Mouse (Mus musculus): ENCODE measurements around the gene 4930469K13Rik. TPM values are rescaled to one million over a fixed set of nuclear protein-coding genes. Genes with fewer than 3 reads are reported as not detected.
A peak's percentile ranks its signal among the peaks of the same experiment; 100 is the strongest.

The 4930469K13Rik gene
- polyA plus RNA-seq, 1 experiment from 2014 or later: not detected

DNA sequence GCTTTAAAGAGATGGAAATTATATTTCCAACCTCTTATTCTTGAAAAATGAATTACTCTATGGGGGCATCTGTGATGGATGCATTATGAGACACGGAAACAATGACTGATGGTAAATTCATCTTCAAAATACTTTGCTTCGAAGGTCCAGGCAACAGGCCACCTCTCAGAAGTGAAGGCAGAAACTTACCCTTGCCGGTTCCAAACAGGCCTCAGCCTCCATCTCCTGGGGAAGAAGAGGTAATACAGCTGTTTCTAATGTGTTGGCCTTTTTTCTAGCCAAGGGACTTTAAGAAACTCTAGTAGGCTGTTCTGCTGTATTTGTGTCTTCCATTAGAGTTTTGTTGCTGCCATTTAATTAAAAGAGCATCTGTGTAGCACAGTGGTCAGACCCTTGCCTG lies 11.3 kb downstream of the 4930469K13Rik start:
- Histone ChIP-seq H3K9ac (ENCODE audit: low read length) (no peak overlapping the region), H3K36me3 (ENCODE audit: control insufficient read depth, insufficient read depth) (no peaks in the 10 kb centered on the region), H3K27me3 (ENCODE audit: control insufficient read depth, insufficient read depth, low read length) (no peaks in the 10 kb centered on the region), H3K4me2 (ENCODE audit: low read depth, low read length) (no peak overlapping the region), H3K4me1 (ENCODE audit: control insufficient read depth, insufficient read depth, low read length) (0 out of 2 replicates have a peak, but pooled peaks cover 5% of the 10 kb centered on the region), H3K4me3 (ENCODE audit: low read length) (no peak overlapping the region), H3K9me3 (replicated peaks; ENCODE audit: control insufficient read depth, low read length) (no peaks in the 10 kb centered on the region), H3K27ac (ENCODE audit: low read length) (no peak overlapping the region)
- ATAC-seq (replicated peaks; ENCODE audit: extremely low read depth, insufficient read depth, low FRiP score): no peak
- WGBS: 53% methylated on average over 3 of the region's 3 CpGs

DNA sequence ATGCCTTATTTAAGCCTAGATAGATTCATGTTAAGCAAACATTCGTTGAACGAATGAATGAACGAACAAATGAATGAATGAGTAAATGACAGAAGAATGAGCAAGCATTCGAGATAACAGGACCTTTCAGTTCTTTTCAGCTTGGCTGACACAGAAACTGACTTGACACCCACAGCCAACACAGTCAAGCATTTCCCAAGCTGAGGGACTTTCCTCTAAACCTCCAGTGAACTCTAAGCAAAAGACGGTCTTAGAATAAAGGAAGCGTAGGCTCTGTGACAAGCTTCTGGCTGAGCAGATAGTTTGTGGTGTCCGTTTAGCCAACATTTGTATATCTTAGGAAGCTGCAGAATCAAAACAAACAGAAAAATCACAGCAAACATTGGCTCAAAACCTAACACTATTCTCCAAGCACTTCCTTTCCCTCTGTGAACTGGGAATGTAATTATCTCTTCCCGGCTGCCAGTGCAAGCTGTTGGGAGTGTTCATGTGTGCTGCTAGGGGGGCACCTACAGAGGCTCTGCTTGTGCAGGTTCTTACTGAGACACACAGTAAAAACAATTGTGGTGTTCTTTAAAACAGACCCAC lies 12.1 kb downstream of the 4930469K13Rik start:
- Histone ChIP-seq H3K4me3 (ENCODE audit: low read length) (no peak overlapping the region), H3K27me3 (ENCODE audit: control insufficient read depth, insufficient read depth, low read length) (no peaks in the 10 kb centered on the region), H3K9me3 (replicated peaks; ENCODE audit: control insufficient read depth, low read length) (no peaks in the 10 kb centered on the region), H3K27ac (ENCODE audit: low read length) (no peak overlapping the region), H3K9ac (ENCODE audit: low read length) (no peak overlapping the region), H3K36me3 (ENCODE audit: control insufficient read depth, insufficient read depth) (no peaks in the 10 kb centered on the region), H3K4me2 (ENCODE audit: low read depth, low read length) (no peak overlapping the region), H3K4me1 (ENCODE audit: control insufficient read depth, insufficient read depth, low read length) (0 out of 2 replicates have a peak, but pooled peaks cover 5% of the 10 kb centered on the region)
- WGBS: 60% methylated on average over 8 of the region's 8 CpGs
- no peak for ATAC-seq (replicated peaks; ENCODE audit: extremely low read depth, insufficient read depth, low FRiP score)

- Histone ChIP-seq H3K4me2 (ENCODE audit: low read depth, low read length) (no peak overlapping the region), H3K4me3 (ENCODE audit: low read length) (no peak overlapping the region), H3K36me3 (ENCODE audit: control insufficient read depth, insufficient read depth) (no peaks in the 10 kb centered on the region), H3K4me1 (ENCODE audit: control insufficient read depth, insufficient read depth, low read length) (0 out of 2 replicates have a peak, but pooled peaks cover 5% of the 10 kb centered on the region), H3K9ac (ENCODE audit: low read length) (no peak overlapping the region), H3K27ac (ENCODE audit: low read length) (no peak overlapping the region), H3K9me3 (replicated peaks; ENCODE audit: control insufficient read depth, low read length) (no peaks in the 10 kb centered on the region), H3K27me3 (ENCODE audit: control insufficient read depth, insufficient read depth, low read length) (no peaks in the 10 kb centered on the region)
- ATAC-seq (replicated peaks; ENCODE audit: extremely low read depth, insufficient read depth, low FRiP score): no peak
- 44% methylated on average over 2 of the region's 2 CpGs for WGBS
Measured at GRCm38 (mm10) chr11:34084639-34085038, 13.7 kb downstream of the 4930469K13Rik start.

- Histone ChIP-seq H3K27me3 (ENCODE audit: control insufficient read depth, insufficient read depth, low read length) (no peaks in the 10 kb centered on the region), H3K4me3 (ENCODE audit: low read length) (no peak overlapping the region), H3K4me1 (ENCODE audit: control insufficient read depth, insufficient read depth, low read length) (0 out of 2 replicates have a peak, but pooled peaks cover 5% of the 10 kb centered on the region), H3K4me2 (ENCODE audit: low read depth, low read length) (no peak overlapping the region), H3K9me3 (replicated peaks; ENCODE audit: control insufficient read depth, low read length) (no peaks in the 10 kb centered on the region), H3K36me3 (ENCODE audit: control insufficient read depth, insufficient read depth) (no peaks in the 10 kb centered on the region), H3K9ac (ENCODE audit: low read length) (no peak overlapping the region), H3K27ac (ENCODE audit: low read length) (no peak overlapping the region)
- no peak for ATAC-seq (replicated peaks; ENCODE audit: extremely low read depth, insufficient read depth, low FRiP score)
- WGBS: 31% methylated on average over 7 of the region's 7 CpGs
Measured at GRCm38 (mm10) chr11:34083795-34084194, 14.6 kb downstream of the 4930469K13Rik start.

GRCm38 (mm10) chr11:34079542-34080464 lies 18.6 kb downstream of the 4930469K13Rik start:
- no peak overlapping the region for H3K4me2 ChIP-seq (ENCODE audit: low read depth, low read length)
- H3K27ac ChIP-seq (ENCODE audit: low read length): no peak overlapping the region
- WGBS: 62% methylated on average over 6 of the region's 6 CpGs
- H3K9me3 ChIP-seq (replicated peaks; ENCODE audit: control insufficient read depth, low read length): no peaks in the 10 kb centered on the region
- H3K9ac ChIP-seq (ENCODE audit: low read length): no peak overlapping the region
- H3K4me1 ChIP-seq (ENCODE audit: control insufficient read depth, insufficient read depth, low read length): 0 out of 2 replicates have a peak, but pooled peaks cover 5% of the 10 kb centered on the region
- H3K27me3 ChIP-seq (ENCODE audit: control insufficient read depth, insufficient read depth, low read length): no peaks in the 10 kb centered on the region
- no peak overlapping the region for H3K4me3 ChIP-seq (ENCODE audit: low read length)
- H3K36me3 ChIP-seq (ENCODE audit: control insufficient read depth, insufficient read depth): no peaks in the 10 kb centered on the region
- ATAC-seq (replicated peaks; ENCODE audit: extremely low read depth, insufficient read depth, low FRiP score): no peak

GRCm38 (mm10) chr11:34078581-34078980 lies 19.8 kb downstream of the 4930469K13Rik start:
- H3K36me3 ChIP-seq (ENCODE audit: control insufficient read depth, insufficient read depth): no peaks in the 10 kb centered on the region
- no peaks in the 10 kb centered on the region for H3K9me3 ChIP-seq (replicated peaks; ENCODE audit: control insufficient read depth, low read length)
- peak overlapping the region; percentile 45; the same call in 1 of the 2 replicates for H3K27ac ChIP-seq (ENCODE audit: low read length)
- H3K4me3 ChIP-seq (ENCODE audit: low read length): no peak overlapping the region
- H3K27me3 ChIP-seq (ENCODE audit: control insufficient read depth, insufficient read depth, low read length): no peaks in the 10 kb centered on the region
- H3K9ac ChIP-seq (ENCODE audit: low read length): no peak overlapping the region
- peak; percentile 42; the same call in 1 of the 2 replicates for ATAC-seq (replicated peaks; ENCODE audit: extremely low read depth, insufficient read depth, low FRiP score)
- H3K4me1 ChIP-seq (ENCODE audit: control insufficient read depth, insufficient read depth, low read length): 0 out of 2 replicates have a peak, but pooled peaks cover under 1% of the 10 kb centered on the region
- WGBS: 76% methylated on average over 7 of the region's 7 CpGs
- no peak overlapping the region for H3K4me2 ChIP-seq (ENCODE audit: low read depth, low read length)

DNA sequence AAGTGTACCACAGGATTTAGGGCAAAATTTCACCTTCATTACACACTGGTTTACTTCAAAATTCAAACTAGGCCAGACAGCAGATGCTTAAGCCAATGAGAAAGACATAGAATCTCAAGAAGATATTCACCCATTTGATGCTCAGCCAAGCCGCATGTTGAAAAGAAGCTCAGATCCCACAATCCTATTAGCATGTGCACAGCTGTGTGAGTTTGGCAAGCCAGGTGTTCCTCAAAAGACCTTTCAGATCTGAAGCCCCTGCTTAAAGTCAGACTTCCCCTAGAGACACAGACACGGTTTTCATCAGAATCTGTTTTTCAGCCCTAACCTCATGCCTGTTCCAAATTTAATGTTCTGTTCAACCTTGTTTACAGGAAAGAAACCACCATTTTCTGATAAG lies 20.5 kb downstream of the 4930469K13Rik start:
- Histone ChIP-seq H3K9me3 (replicated peaks; ENCODE audit: control insufficient read depth, low read length) (no peaks in the 10 kb centered on the region), H3K4me3 (ENCODE audit: low read length) (no peak overlapping the region), H3K36me3 (ENCODE audit: control insufficient read depth, insufficient read depth) (no peaks in the 10 kb centered on the region), H3K27ac (ENCODE audit: low read length) (no peak overlapping the region; the same call in 1 of the 2 replicates), H3K27me3 (ENCODE audit: control insufficient read depth, insufficient read depth, low read length) (no peaks in the 10 kb centered on the region), H3K9ac (ENCODE audit: low read length) (no peak overlapping the region), H3K4me2 (ENCODE audit: low read depth, low read length) (no peak overlapping the region), H3K4me1 (ENCODE audit: control insufficient read depth, insufficient read depth, low read length) (no peaks in the 10 kb centered on the region)
- WGBS: 71% methylated on average over 2 of the region's 2 CpGs
- no peak; the same call in 1 of the 2 replicates for ATAC-seq (replicated peaks; ENCODE audit: extremely low read depth, insufficient read depth, low FRiP score)

DNA sequence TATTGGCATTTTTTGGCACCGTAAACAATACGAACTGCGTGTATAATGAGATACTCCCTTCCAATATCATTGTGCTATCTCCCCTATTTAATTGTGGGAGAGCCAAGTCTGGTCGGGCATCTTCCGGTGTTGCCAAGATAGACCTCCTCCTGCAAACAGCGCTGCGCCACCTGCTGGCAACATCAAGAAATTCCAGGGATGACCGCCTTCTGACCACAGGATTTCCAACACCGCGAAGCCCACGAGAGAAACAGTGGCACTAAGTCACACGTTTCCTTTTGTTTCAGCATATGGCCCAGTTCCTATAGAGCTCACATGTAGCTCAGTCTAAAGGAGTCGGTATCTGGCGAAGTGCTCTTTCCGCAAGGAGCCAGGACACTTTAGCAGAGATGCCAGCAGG lies 24.6 kb downstream of the 4930469K13Rik start:
- Histone ChIP-seq H3K9ac (ENCODE audit: low read length) (no peak overlapping the region), H3K36me3 (ENCODE audit: control insufficient read depth, insufficient read depth) (no peaks in the 10 kb centered on the region), H3K4me3 (ENCODE audit: low read length) (no peak overlapping the region), H3K4me2 (ENCODE audit: low read depth, low read length) (peak overlapping the region; percentile 40), H3K27me3 (ENCODE audit: control insufficient read depth, insufficient read depth, low read length) (no peaks in the 10 kb centered on the region), H3K9me3 (replicated peaks; ENCODE audit: control insufficient read depth, low read length) (no peaks in the 10 kb centered on the region), H3K4me1 (ENCODE audit: control insufficient read depth, insufficient read depth, low read length) (no peaks in the 10 kb centered on the region), H3K27ac (ENCODE audit: low read length) (no peak overlapping the region)
- ATAC-seq (replicated peaks; ENCODE audit: extremely low read depth, insufficient read depth, low FRiP score): 0 out of 2 replicates have a peak, but pooled peaks have one; percentile 4
- WGBS: 8% methylated on average over 15 of the region's 15 CpGs

GRCm38 (mm10) chr11:34072309-34072708 lies 26.0 kb downstream of the 4930469K13Rik start:
- H3K4me2 ChIP-seq (ENCODE audit: low read depth, low read length): no peak overlapping the region
- WGBS: 56% methylated on average over 4 of the region's 4 CpGs
- H3K36me3 ChIP-seq (ENCODE audit: control insufficient read depth, insufficient read depth): no peaks in the 10 kb centered on the region
- no peak overlapping the region for H3K4me3 ChIP-seq (ENCODE audit: low read length)
- ATAC-seq (replicated peaks; ENCODE audit: extremely low read depth, insufficient read depth, low FRiP score): no peak
- H3K27me3 ChIP-seq (ENCODE audit: control insufficient read depth, insufficient read depth, low read length): no peaks in the 10 kb centered on the region
- H3K27ac ChIP-seq (ENCODE audit: low read length): no peak overlapping the region
- no peaks in the 10 kb centered on the region for H3K9me3 ChIP-seq (replicated peaks; ENCODE audit: control insufficient read depth, low read length)
- H3K9ac ChIP-seq (ENCODE audit: low read length): no peak overlapping the region
- H3K4me1 ChIP-seq (ENCODE audit: control insufficient read depth, insufficient read depth, low read length): no peaks in the 10 kb centered on the region

All from heart, embryonic 16.5 days (tissue).